Mouse (Mus musculus) mouse trophoblast stem cell (cell line): ENCODE results near the gene Kcnk5.

ENCODE experiments used
- in situ Hi-C, 2 experiments: fragments of 300-500 bp; cut with MseI, MboI; formaldehyde crosslinking; loops; 2 replicates in 1 of 2; 3 replicates in 1 of 2; pipeline ENCODE4 v1.15.1; 2025

Kcnk5 gene

DNA sequence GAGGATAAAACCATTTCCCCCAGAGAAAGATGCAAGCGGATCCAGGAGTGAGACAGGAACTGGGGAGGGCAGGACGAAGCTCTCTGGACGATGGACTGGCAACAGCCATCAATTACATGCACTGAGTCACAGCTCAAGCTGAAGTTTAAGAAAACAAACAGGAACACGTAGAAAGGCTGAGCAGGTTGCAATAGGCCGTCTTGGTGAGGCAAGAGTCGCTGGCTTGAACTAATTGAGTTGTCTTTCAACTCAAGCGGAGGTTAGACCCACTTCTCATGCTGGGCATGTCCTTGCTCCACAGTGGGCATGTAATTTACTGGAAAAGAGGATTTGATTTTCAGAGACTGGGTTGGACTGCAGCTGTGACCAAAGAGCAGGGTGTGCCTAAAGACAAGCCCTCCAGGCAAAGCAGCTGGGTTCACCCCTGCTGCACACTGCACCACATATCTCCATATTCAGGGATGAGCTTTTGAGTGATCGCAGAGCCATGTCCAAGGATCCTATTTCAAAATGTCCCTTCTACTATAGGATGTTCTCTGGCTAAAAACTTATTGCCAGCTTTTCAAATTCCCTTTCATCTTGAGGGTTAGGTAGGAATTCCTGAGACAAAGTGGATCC, 19.6 kb upstream of the Kcnk5 start:
- in situ Hi-C loops = no loop called here

DNA sequence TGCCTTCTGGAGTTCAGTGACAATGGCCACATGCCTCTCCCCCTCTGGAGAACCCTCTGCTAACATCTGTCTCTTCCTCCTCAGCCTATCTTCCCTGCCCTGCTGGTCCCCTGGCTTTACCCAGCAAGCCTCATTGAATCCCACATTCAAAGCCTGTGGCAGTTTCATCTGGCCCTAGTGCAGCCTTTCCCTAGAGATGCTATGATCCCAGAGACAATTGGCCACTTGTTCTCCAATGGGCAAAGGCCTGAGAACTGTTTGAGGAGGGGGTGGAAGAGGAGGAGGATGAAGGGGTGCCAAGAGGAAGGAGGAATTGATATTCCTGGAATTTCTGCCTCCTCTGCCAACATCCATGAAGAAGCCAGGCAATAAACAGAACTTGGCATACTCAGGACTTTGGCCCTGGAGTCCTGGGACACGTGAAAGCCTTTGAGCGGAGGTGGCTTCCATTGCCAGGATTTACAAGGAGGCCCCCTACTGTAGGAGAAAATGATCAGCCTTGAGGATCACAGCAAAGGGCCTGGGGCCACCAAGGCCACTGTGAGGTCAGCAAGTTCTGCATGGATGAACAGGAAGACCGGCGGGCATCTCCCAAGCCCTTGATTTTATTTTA, 11.6 kb upstream of the Kcnk5 start:
- in situ Hi-C loops = no loop called here

DNA sequence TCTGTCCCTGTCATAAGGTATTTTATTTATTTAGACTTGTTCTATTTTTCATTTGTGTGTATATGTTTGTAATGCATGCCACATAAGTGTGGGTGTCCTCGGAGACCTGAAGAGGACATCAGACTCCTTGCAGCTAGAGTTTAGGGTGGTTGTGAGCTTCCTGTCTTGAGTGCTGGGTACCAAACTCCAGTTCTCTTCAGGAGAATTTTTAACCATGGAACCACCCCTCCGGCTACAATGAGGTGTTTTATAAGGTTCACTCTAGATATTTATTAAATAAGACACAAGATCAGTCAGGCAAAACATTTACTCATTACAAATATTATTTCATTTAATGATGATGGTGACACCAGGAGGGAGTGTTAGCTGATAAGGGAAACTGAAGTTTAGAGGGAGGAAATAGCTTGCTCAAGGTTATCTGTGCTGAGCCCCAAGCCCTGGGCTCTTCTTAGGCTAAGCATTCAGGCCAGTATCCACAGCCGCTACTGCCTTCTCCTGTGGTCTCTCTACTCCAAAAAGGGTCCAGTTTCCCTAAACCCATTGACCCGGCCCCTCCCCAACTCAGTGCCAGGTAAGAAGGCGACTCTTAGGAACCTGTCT, 9.6 kb upstream of the Kcnk5 start:
- in situ Hi-C loops = no loop called here

DNA sequence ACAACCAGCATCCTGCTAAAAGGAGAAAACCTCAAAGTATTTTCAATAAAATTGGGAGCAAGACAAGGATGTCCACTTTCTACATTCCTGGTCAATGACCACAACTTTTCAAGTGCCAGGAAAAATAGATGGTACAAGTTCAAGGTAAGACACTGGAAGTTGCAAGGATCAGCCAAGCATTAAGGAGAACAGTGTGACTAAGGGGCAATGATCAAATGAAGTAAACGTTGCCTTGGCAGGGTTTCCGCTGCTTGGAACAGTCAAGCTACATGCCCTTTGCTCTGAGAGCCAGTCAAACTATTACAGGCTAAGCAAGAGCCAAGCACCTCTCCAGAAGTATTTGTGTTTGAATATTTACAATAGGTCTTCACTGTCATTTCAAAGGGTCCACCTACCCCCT, 8.1 kb upstream of the Kcnk5 start:
- in situ Hi-C loops = no loop called here

DNA sequence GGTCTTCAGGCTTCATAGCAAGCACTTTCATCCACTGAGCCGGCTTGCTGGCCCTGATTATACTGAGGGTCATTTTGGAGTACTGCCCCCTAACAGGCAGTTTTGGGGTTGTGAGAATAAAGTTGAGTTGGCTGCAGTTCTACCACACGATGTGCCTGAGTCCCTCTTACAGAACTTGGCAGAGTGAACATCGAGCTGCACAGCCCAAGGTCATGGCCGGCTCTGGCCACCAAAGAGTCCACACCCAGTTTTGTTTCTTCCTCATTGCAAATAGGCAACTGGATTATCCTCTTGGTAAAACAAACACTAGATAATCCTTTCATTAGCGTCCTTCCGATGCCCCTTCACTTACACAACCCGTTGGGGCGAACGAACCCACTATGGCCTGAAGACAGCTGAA, 3.8 kb upstream of the Kcnk5 start:
- in situ Hi-C loops = no loop called here

DNA sequence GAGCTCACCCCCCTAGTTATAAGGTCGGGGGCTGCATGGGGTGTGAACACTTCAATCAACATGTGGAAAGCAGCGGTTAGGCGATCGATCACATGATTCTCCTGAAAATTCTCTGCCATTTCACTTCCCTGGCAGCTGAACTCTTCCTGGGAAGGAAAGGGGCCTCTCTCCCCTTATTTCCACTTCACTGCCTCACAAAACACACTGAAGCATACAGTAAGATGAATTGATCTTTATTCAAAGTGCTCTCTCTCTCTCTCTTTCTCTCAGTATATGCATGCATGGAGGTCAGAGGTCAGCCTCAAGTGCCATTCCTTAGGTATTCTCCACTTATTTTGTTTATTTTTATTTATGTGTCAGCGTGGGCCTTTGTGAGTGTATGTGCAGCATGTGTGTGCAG, 2.1 kb upstream of the Kcnk5 start:
- in situ Hi-C loops = no loop called here

DNA sequence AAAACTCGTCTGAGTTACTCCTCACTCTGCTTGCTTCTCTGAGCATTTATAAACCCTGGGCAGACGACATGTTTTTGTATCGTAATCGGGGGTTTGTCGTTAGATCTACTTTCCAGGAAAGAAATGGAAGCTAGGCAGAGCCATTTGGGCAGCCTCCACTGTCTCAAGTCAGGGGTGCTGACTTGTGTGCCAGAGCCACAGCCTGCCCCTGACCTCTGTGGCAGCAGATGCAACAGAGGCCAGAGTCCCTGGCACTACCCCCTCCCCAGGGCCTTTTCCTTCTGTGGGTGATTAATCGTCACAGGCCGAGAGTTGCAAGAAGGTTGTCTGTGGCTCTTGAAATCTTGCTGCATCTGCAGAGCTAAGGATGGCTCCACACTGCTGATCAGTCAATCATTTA, 987 bp upstream of the Kcnk5 start:
- in situ Hi-C loops = no loop called here

- in situ Hi-C loops = no loop called here
Measured at GRCm38 (mm10) chr14:20180751-20181162, 852 bp downstream of the Kcnk5 start.

DNA sequence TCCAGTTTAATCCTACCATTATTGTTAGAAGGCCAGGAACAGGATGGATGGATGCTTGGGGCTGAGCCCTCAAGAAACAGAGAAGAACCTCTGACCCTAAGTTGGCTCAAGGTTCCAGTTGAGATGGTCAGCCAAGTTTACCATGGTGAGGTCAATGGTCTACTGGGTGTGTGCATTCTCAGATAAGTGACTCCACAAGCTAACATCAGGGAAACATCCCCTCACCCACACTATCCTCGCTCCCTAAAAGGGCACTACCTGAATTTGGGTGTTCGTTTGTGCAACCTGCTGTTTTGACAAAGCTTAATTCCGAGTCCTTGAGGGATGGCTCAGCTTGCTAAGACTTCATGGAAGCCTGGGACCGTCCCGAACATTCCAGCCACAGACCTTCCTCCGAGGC, 1.3 kb downstream of the Kcnk5 start:
- in situ Hi-C loops = no loop called here

DNA sequence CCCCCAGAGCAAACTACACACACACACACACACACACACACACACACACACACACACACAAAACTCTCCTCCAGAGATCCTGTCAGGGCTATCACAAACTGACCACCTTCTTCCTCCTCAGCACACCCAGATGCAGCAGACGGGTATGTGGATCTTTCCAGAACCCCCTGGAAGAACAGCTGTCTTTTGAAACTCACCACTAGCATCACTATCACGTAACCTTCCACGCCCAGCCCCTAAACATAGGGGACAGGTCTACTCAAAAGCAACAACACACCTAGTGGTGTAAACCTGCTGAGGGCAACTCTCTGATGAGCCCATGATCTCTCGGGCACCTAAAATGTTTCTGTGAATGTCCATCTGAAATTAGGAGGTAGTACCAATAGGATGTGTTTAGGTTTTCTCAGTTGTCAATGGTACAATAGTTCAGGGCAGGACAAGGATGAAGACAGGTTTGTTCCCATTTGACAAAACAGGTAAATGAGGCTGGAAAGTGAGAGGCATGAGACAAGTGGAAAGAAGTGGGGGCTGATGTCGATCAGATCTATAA, 1.8 kb downstream of the Kcnk5 start:
- in situ Hi-C loops = no loop called here

DNA sequence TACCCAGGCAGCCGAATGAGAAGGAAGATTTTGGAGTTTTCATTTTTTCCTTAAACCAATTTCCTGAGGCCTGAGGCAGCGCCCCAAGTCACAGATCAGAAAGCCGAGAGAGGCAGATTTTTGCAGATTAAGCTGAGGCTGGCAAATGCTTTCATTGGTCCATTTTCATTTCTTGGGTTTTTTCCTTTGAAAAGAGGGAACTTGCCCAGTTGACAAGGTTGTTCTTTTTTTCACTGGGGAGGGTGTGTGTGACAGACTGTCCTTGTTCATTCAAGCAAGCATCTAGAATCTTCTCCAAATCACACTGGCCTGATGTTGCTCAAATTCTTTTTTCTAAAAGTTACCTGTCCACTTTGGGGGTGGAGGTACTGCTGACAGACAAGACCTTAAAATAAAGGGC, 2.5 kb downstream of the Kcnk5 start:
- in situ Hi-C loops = no loop called here

- in situ Hi-C loops = no loop called here
Measured at GRCm38 (mm10) chr14:20178593-20178992, 3.0 kb downstream of the Kcnk5 start.

GRCm38 (mm10) chr14:20177494-20178123, 4.0 kb downstream of the Kcnk5 start:
- in situ Hi-C loops = no loop called here

DNA sequence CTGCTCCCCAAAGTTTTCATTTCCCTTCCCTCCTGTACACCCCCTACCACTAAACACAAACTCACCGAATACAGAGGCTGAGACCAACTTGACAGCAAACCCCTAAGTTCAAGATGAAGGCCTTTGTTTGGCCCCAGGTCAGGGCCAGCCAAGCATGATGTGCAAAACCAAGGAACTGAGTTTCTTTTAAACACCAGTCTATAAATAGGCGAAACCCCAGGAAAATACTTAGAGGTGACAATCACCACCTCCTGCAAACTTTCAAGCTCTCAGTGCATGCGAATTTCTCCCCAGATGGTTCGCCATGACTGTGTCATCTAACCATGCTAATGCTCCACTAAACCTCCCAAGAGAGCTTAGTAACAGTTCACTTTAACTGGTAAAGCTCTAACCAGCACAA, 5.9 kb downstream of the Kcnk5 start:
- in situ Hi-C loops = no loop called here

GRCm38 (mm10) chr14:20175114-20175513, 6.5 kb downstream of the Kcnk5 start:
- in situ Hi-C loops = no loop called here

GRCm38 (mm10) chr14:20174696-20175095, 6.9 kb downstream of the Kcnk5 start:
- in situ Hi-C loops = no loop called here

DNA sequence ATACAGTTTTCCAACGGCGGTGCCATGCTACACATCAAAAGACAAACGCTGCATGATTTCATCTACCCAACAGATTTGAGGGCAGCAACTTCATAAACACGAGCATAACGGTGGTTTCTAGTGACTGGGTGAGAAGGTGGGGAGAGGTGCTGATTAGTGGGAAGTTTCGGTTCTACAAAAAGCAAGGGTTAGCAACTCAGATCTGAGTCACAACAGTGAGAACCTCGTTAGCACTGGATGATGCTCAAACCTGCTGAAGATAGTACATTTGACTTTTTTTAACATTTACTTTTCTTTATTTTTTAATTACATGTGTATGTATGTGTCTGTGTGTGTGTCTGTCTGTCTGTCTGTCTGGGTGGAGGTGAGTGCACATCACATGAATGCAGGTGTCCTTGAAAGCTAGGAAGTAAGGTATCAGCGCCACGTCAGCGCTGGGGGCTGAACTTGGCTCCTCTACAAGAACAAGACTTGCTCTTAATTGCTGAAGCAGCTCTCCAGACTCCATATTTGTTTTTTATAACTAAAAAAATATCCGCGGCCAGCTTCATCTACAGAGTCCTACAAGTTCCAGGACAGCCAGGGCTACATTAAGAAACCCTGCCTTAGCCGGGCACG, 7.6 kb downstream of the Kcnk5 start:
- in situ Hi-C loops = no loop called here

DNA sequence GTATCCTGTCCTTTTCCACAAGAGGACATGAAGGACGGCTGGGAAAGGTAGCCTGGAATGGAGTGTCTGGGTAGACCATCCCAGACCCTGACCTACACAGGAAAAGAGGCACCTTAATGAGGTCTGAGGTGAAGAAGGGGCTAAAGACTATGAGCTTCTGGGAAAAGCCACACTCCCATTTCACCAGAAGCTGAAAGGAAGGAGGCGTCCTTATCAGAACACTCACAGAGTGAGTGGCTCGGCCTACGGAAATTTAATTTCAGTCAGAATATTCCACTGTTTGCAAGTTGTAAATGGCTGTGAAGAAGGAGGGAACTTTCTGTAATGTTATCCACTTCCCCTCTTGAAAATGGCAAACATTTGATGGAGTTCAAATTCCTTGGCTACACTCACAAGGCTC, 8.7 kb downstream of the Kcnk5 start:
- in situ Hi-C loops = no loop called here

DNA sequence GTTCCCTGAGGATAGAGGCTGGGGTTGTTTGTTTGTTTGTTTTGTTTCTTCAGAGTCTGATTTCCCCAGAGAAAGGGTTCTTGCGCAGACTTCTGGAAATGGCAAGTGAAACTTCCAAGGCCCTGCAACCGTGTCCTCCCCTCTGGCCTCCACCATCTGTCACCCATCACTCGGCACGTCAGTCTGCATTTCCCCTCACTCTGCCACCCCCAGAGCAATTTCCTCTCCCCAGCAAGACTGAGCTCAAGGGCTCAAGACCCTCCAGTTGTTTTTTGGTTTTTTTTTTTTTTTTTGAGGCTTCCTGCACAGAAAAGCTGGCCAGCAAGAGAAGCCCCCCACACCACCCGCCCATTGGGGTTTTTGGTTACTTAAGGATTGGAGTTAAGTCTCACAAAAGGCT, 9.1 kb downstream of the Kcnk5 start:
- in situ Hi-C loops = no loop called here

GRCm38 (mm10) chr14:20171840-20172239, 9.8 kb downstream of the Kcnk5 start:
- in situ Hi-C loops = no loop called here

GRCm38 (mm10) chr14:20169251-20169650, 12.4 kb downstream of the Kcnk5 start:
- in situ Hi-C loops = no loop called here

- in situ Hi-C loops = no loop called here
Measured at GRCm38 (mm10) chr14:20168478-20168877, 13.1 kb downstream of the Kcnk5 start.
